Mouse (Mus musculus) left cerebral cortex, postnatal 4 days (tissue): ENCODE results near the gene T. TPM values are rescaled to one million over a fixed set of nuclear protein-coding genes. Genes with fewer than 3 reads are reported as not detected.
"Not testable (repeated sequence)": the region's sequence is repeated elsewhere in the genome, so short reads cannot be mapped to it uniquely, and the experiment has no call there.

Experiments used
- DNase-seq: peaks from one replicate; pipeline ENCODE4 v3.0.0-alpha.2; 2022
- intact Hi-C: fragments of 180-260 bp; cut with DNase I; formaldehyde crosslinking; loops from one replicate; pipeline ENCODE4 v1.15.1; 2025
- total RNA-seq, 2 experiments: library from RNA; stranded (reverse); gene quantifications; 2 replicates each; pipeline ENCODE4 v1.2.3; 2021

T gene
- under 1 TPM; 0.18 to 0.79 TPM for total RNA-seq

- no peak for DNase-seq
- intact Hi-C loops: no loop called here
Measured at GRCm38 (mm10) chr17:8433978-8434960, at the start of gene T. TSS of gene T (plus strand) at chr17:8434423.

- intact Hi-C loops: loop anchor here (5.0 kb wide), 2 partner anchors 77 to 212 kb away; no protein-coding TSS in a partner anchor
- DNase-seq: no peak
Measured at GRCm38 (mm10) chr17:8385441-8385840, 48.8 kb upstream of the T start.

DNA sequence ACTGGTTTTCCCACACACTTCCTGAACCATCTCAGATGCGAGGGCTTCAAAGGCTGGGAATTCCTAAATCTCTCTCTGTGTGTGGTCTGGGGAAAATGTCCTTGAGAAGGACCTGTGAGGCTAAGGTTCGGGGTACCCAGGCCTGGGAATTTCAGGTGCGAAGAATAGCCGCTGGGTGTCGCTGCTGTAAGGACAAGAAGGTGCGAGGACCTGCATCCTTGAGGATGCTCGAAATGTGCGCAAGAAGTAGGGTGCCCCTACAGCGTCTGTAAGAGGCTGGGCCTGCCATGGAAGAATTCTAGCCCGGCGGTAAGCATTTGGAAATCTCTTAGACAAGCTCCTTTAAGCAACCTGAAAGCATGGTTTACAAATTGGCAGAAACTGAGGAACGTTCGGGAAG is 45.8 kb upstream of the T start:
- intact Hi-C loops: loop anchor here (5.0 kb wide), 2 partner anchors 74 to 209 kb away; no protein-coding TSS in a partner anchor
- DNase-seq: peak; percentile 60

GRCm38 (mm10) chr17:8388990-8389789 is 45.0 kb upstream of the T start:
- intact Hi-C loops: loop anchor here (5.0 kb wide), 2 partner anchors 73 to 208 kb away; no protein-coding TSS in a partner anchor
- no peak for DNase-seq

DNA sequence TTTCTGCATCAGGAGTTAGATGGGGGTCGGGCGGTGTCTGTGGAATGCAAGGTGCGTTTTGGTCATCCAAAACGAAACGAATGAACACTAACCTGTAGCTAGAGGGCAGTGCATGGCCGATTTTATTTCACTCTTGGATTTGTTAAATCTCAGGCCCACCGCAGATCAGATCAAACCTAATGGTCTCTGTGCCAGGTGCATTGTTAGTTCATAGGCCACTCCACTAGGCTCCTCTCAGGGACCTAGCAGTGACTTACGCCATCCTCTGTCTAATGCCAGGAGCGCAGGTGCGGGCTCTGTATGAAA is 44.5 kb upstream of the T start:
- intact Hi-C loops: loop anchor here (5.0 kb wide), 2 partner anchors 73 to 208 kb away; no protein-coding TSS in a partner anchor

DNA sequence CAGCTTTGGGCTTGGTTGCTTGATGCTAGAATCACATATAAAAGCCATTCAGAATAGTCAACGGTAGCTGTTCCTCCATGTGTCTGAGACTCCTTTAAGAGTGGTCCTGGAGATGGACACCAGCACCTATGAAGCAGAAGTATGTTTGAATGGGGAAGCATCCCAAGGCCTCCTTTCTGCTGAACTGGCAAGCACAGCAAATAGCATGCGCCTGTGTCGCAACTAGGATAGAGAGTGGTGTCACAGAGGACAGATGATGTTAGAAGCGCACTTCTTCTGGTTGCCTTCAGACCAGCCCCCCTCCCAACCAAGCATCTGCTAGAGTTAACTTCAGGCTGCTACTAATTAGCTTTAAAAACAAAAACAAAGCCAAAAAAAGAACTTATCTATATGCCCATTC is 43.7 kb upstream of the T start:
- no peak for DNase-seq
- intact Hi-C loops: no loop called here

More for the DNA sequence above, 44.5 kb upstream of the T start:
- DNase-seq: no peak

GRCm38 (mm10) chr17:8396371-8396770 is 37.9 kb upstream of the T start:
- DNase-seq: no peak
- intact Hi-C loops: no loop called here

- intact Hi-C loops: no loop called here
- DNase-seq: no peak
Measured at GRCm38 (mm10) chr17:8397946-8398345, 36.3 kb upstream of the T start.

GRCm38 (mm10) chr17:8403932-8404331 is 30.3 kb upstream of the T start:
- intact Hi-C loops, DNase-seq: not testable (repeated sequence)

- intact Hi-C loops: no loop called here
- no peak for DNase-seq
Measured at GRCm38 (mm10) chr17:8406285-8406684, 27.9 kb upstream of the T start.

- intact Hi-C loops, DNase-seq: not testable (repeated sequence)
Measured at GRCm38 (mm10) chr17:8408002-8408401, 26.2 kb upstream of the T start.

DNA sequence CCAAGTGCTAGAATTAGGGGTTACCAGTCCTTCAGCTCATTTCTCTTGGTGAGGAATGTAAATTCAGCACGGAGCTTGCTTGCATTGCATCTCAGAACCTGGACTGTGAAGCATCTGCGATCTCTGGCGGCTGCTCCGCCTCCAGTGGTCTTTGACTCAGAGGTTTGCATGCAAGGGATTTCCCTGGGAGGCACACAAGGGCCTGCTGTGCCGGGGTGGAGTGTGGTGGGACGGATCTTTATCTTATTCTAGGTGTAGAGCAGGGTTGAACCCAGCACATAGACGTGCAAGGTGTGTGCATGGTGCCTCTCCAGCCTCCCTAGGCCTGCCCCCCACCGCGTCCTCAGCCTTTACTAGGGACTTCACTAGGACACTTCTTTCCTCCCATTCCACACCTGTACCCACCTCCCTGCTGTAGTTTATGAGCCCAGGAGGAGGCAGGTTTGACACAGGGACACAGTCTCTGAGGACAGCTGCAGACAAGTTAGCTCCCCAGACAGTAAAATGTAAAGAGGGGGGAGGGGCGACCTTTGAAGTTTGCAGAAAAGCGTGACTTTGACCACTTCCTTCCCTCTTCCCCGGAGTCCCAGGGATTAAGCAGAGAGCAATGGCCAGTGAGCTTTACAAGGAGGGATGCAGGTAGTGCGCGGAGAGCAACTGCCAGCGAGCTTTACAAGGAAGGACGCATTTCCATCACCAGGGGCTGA is 25.5 kb upstream of the T start:
- DNase-seq: no peak
- intact Hi-C loops: no loop called here

DNA sequence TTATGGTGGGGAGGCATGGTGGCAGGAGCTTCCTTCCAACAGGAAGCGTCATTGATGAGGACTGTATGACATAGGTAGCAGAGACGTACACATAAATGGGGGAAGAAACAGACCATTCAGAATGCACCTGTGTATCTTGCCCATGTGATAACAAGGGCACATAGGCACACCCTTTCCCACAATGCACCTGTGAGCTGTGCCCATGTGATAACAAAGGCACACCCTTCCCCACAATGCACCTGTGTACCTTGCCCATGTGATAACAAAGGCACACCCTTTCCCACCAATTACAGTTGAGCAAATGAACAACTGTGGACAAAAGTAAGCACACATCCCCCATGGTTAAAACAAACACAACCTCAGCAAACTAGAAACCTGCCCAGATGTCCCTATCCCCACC is 23.9 kb upstream of the T start:
- intact Hi-C loops: no loop called here
- no peak for DNase-seq

- intact Hi-C loops: no loop called here
- no peak for DNase-seq
Measured at GRCm38 (mm10) chr17:8413656-8414055, 20.6 kb upstream of the T start.

- intact Hi-C loops: no loop called here
- no peak for DNase-seq
Measured at GRCm38 (mm10) chr17:8415533-8415932, 18.7 kb upstream of the T start.

GRCm38 (mm10) chr17:8416865-8417264 is 17.4 kb upstream of the T start:
- DNase-seq: no peak
- intact Hi-C loops: no loop called here

GRCm38 (mm10) chr17:8420739-8421138 is 13.5 kb upstream of the T start:
- DNase-seq: no peak
- intact Hi-C loops: no loop called here

DNA sequence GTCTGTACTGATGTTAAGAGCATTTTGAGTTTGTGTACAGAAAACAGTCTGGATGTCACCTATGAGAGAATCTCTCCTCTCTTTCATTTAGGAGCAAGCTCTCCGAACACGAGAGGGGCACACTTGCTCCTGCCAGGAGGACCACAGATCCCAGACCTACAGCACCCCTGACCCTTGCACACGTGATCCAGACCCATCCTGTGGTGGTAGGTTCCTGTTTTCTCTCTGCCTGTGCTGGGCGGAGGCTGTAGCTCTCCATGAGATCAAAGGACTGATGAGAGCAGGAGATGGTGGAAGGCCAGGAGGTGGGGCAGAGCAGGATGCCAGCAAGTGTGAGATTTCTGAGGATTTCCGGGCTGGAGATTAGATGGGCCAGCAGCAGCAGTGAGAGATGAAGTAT is 12.7 kb upstream of the T start:
- no peak for DNase-seq
- intact Hi-C loops: no loop called here

GRCm38 (mm10) chr17:8423283-8423682 is 10.9 kb upstream of the T start:
- DNase-seq: peak; percentile 56
- intact Hi-C loops: no loop called here

- no peak for DNase-seq
- intact Hi-C loops: no loop called here
Measured at GRCm38 (mm10) chr17:8429436-8429835, 4.8 kb upstream of the T start.

DNA sequence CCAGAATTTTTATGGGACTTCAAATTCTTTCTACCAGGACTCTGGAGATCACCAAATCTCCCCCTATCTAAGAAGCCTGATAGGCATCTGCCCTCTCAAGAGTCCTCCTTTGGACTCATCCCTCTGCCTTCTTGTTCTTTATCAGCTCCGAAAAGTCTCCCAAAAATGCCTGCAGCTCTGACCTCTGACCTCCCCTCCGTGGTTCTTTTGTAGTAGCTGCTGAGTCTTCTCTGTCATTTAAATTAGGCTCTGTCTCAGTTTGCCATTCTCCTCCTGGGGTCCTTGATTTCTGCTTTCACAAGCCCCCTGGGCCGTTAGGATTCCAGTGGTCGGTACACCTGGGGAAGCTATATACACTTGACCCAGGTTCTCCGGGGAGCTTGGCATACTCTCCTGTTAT is 4.3 kb upstream of the T start:
- intact Hi-C loops: no loop called here
- DNase-seq: no peak
